Mouse (Mus musculus) heart, embryonic 12.5 days (tissue): ENCODE data around the gene Dcxr. TPM values are rescaled to one million over a fixed set of nuclear protein-coding genes. Genes with fewer than 3 reads are reported as not detected.

ENCODE experiments used
- ATAC-seq: fragments of 200-750 bp; cut with Nextera tagmentation; 2 replicates; pipeline ENCODE4 v1.8.0; 2017; ENCODE audit warnings: moderate TSS enrichment, moderate library complexity; ENCODE audit not compliant: insufficient number of reproducible peaks, low FRiP score
- H3K27ac ChIP-seq: fragments of 300-500 bp; sonication (generic); 2 replicates; pipeline ENCODE4 v1.5.1; 2016; ENCODE audit warnings: mild to moderate bottlenecking, moderate library complexity; ENCODE audit not compliant: poor library complexity, severe bottlenecking
- H3K27me3 ChIP-seq: fragments of 300-500 bp; sonication (generic); replicated peaks from 2 replicates; pipeline ENCODE4 v1.6.1; 2016; ENCODE audit warnings: mild to moderate bottlenecking, moderate library complexity
- H3K36me3 ChIP-seq: fragments of 300-500 bp; sonication (generic); 2 replicates; pipeline ENCODE4 v1.6.1; 2016; ENCODE audit warnings: mild to moderate bottlenecking, moderate library complexity
- H3K4me1 ChIP-seq: fragments of 300-500 bp; sonication (generic); replicated peaks from 2 replicates; pipeline ENCODE4 v1.6.1; 2016; ENCODE audit warnings: mild to moderate bottlenecking
- H3K4me2 ChIP-seq: fragments of 300-500 bp; sonication (generic); 2 replicates; pipeline ENCODE4 v1.6.1; 2016; ENCODE audit warnings: mild to moderate bottlenecking, moderate library complexity
- H3K4me3 ChIP-seq: fragments of 300-500 bp; sonication (generic); 2 replicates; pipeline ENCODE4 v1.5.1; 2016; ENCODE audit warnings: mild to moderate bottlenecking
- H3K9ac ChIP-seq: fragments of 300-500 bp; sonication (generic); 2 replicates; pipeline ENCODE4 v1.6.1; 2016; ENCODE audit warnings: mild to moderate bottlenecking, moderate library complexity
- H3K9me3 ChIP-seq: fragments of 300-500 bp; sonication (generic); replicated peaks from 2 replicates; pipeline ENCODE4 v1.6.1; 2016; ENCODE audit warnings: mild to moderate bottlenecking, moderate library complexity
- WGBS: fragments of 180-500 bp; shearing (Covaris S2); methylation state at CpG from one replicate; pipeline ENCODE4 v1.1.7; 2016; 5-methylcytosine and 5-hydroxymethylcytosine counted together
- polyA plus RNA-seq: library from polyadenylated mRNA; unstranded; fragments of >200 nt; fragmentation: Nextera tagmentation; extraction: Ambion mirVana; gene quantifications from 2 replicates; pipeline ENCODE4 v1.2.1, GENCODE M21; 2016

The Dcxr gene
- polyA plus RNA-seq, 1 experiment from 2014 or later: 5.4 TPM

- Histone ChIP-seq H3K9ac (no peak overlapping the region), H3K4me2 (peak overlapping the region; percentile 96), H3K27me3 (peaks cover 9% of the 10 kb centered on the region), H3K27ac (no peak overlapping the region), H3K36me3 (peaks cover 49% of the 10 kb centered on the region), H3K9me3 (no peaks in the 10 kb centered on the region), H3K4me1 (peaks cover 19% of the 10 kb centered on the region), H3K4me3 (no peak overlapping the region)
- 85% methylated on average over 9 of the region's 9 CpGs for WGBS
- ATAC-seq: no peak
These were observed 11.9 kb downstream of the Dcxr start for GRCm38 (mm10) chr11:120715131-120715530.

DNA sequence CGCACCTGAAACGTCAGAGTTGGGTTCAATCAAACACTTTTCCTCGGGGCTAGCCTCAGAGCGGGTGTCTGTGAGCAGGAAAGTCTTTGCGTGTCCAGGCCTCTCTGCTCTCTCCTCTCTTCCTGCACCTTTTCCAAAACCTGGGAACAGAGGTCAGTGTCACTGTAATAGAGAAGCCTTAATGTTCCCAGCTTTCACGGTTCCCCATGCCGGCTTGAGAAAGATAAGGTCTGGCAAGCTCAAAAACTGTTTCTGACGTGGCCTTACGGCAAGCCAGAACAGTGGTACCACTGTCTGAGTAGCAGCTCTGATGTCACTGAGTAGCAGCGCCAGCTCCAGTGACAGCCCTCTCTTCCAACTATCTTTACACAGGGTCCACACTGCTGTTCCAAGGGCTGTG is 12.5 kb downstream of the Dcxr start:
- peak overlapping the region; percentile 55 for H3K4me3 ChIP-seq
- H3K4me2 ChIP-seq: peak overlapping the region; percentile 96
- peaks cover 49% of the 10 kb centered on the region for H3K36me3 ChIP-seq
- peaks cover 19% of the 10 kb centered on the region for H3K4me1 ChIP-seq
- no peaks in the 10 kb centered on the region for H3K9me3 ChIP-seq
- H3K9ac ChIP-seq: peak overlapping the region; percentile 71
- no peak for ATAC-seq
- 47% methylated on average over 10 of the region's 10 CpGs for WGBS
- no peak overlapping the region for H3K27ac ChIP-seq
- peaks cover 4% of the 10 kb centered on the region; the same call in 1 of the 2 replicates for H3K27me3 ChIP-seq

GRCm38 (mm10) chr11:120713580-120714518 is 13.2 kb downstream of the Dcxr start, which contains the start of the genes Cenpx and Lrrc45:
TSS of gene Cenpx (minus strand) at chr11:120713738.
TSS of gene Lrrc45 (plus strand) at chr11:120713925.
- ATAC-seq: peak; percentile 93
- Histone ChIP-seq H3K27me3 (no peaks in the 10 kb centered on the region), H3K27ac (peak within 1 kb of the TSS; percentile 45), H3K4me3 (peak within 1 kb of the TSS; percentile 55), H3K36me3 (peaks cover 49% of the 10 kb centered on the region), H3K9ac (peak within 1 kb of the TSS; percentile 71), H3K9me3 (no peaks in the 10 kb centered on the region), H3K4me1 (peaks cover 19% of the 10 kb centered on the region), H3K4me2 (peak within 1 kb of the TSS; percentile 96)
- WGBS: 2% methylated on average over 53 of the region's 53 CpGs

- ATAC-seq: peak; percentile 34
- Histone ChIP-seq H3K9me3 (no peaks in the 10 kb centered on the region), H3K4me2 (peak overlapping the region; percentile 96), H3K4me1 (peaks cover 21% of the 10 kb centered on the region), H3K27ac (peak overlapping the region; percentile 45), H3K4me3 (peak overlapping the region; percentile 55), H3K27me3 (no peaks in the 10 kb centered on the region), H3K9ac (peak overlapping the region; percentile 65), H3K36me3 (peaks cover 45% of the 10 kb centered on the region)
- under 1% methylated on average over 38 of the region's 38 CpGs for WGBS
These were observed 14.1 kb downstream of the Dcxr start for GRCm38 (mm10) chr11:120712771-120713568.

GRCm38 (mm10) chr11:120711980-120712604 is 15.0 kb downstream of the Dcxr start:
- H3K4me1 ChIP-seq: peaks cover 30% of the 10 kb centered on the region
- H3K4me2 ChIP-seq: peak overlapping the region; percentile 96
- no peaks in the 10 kb centered on the region for H3K27me3 ChIP-seq
- peaks cover 36% of the 10 kb centered on the region for H3K36me3 ChIP-seq
- ATAC-seq: no peak
- WGBS: 62% methylated on average over 8 of the region's 8 CpGs
- no peak overlapping the region for H3K4me3 ChIP-seq
- H3K27ac ChIP-seq: no peak overlapping the region
- no peaks in the 10 kb centered on the region for H3K9me3 ChIP-seq
- 0 out of 2 replicates have a peak overlapping the region, but pooled peaks have one; percentile 65 for H3K9ac ChIP-seq

DNA sequence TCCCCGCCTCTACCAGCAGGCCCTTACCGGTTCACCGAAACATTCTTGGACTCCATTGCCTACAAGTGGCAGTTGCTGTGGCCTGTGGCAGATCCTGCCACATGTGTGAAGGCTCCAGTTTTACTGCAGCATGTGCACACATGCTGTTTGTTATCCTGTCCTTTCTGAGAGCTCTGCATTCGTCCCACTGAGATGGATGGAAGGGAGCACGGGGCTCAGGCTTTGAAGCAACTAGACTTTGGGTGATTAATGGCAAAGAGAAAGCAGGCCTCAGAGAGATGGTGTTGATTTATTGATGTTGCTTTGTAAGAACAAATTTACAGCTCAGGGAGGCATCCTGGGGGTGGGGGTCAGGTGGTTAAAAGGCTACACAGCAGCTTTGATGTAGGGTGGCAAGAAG is 16.4 kb downstream of the Dcxr start:
- ATAC-seq: no peak

GRCm38 (mm10) chr11:120709551-120709950 is 17.5 kb downstream of the Dcxr start:
- 78% methylated on average over 2 of the region's 2 CpGs for WGBS
- H3K27me3 ChIP-seq: no peaks in the 10 kb centered on the region
- H3K9me3 ChIP-seq: no peaks in the 10 kb centered on the region
- peaks cover 49% of the 10 kb centered on the region for H3K4me1 ChIP-seq
- no peak for ATAC-seq
- no peak overlapping the region for H3K27ac ChIP-seq
- no peak overlapping the region for H3K4me2 ChIP-seq
- H3K9ac ChIP-seq: no peak overlapping the region
- no peak overlapping the region for H3K4me3 ChIP-seq
- peaks cover 27% of the 10 kb centered on the region for H3K36me3 ChIP-seq

More for the DNA sequence above, 16.4 kb downstream of the Dcxr start:
- Histone ChIP-seq H3K27me3 (no peaks in the 10 kb centered on the region), H3K36me3 (peaks cover 28% of the 10 kb centered on the region), H3K9me3 (no peaks in the 10 kb centered on the region), H3K4me2 (no peak overlapping the region), H3K9ac (no peak overlapping the region), H3K4me3 (no peak overlapping the region), H3K4me1 (peaks cover 44% of the 10 kb centered on the region), H3K27ac (no peak overlapping the region)
- 77% methylated on average over 5 of the region's 5 CpGs for WGBS

DNA sequence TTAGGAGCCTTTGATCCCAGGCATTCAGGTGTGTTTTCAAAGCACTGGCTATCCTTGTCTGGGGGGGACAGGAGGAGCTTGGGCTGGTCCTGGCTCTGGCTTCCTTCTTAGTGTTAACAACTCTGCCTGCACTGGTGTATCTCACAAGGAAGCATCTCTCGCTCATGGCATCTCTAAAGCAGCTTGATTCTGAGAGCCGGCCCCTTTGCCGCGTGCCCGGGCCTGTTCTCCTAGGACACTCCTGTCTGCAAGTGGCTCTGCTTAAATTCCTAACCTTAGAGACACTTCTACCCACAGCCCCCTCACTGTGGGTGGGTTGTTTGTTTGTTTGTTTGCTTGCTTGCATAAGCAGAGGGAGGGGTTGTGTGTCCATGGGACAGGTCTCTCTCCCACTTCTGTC is 19.1 kb downstream of the Dcxr start:
- Histone ChIP-seq H3K27me3 (no peaks in the 10 kb centered on the region), H3K4me2 (0 out of 2 replicates have a peak overlapping the region, but pooled peaks have one; percentile 32), H3K36me3 (peaks cover 27% of the 10 kb centered on the region), H3K4me1 (peaks cover 58% of the 10 kb centered on the region), H3K9me3 (no peaks in the 10 kb centered on the region), H3K4me3 (no peak overlapping the region), H3K9ac (no peak overlapping the region), H3K27ac (0 out of 2 replicates have a peak overlapping the region, but pooled peaks have one; percentile 58)
- no peak for ATAC-seq
- 32% methylated on average over 5 of the region's 5 CpGs for WGBS

GRCm38 (mm10) chr11:120707225-120707624 is 19.9 kb downstream of the Dcxr start:
- H3K4me3 ChIP-seq: no peak overlapping the region
- no peak for ATAC-seq
- peak overlapping the region; percentile 62 for H3K9ac ChIP-seq

DNA sequence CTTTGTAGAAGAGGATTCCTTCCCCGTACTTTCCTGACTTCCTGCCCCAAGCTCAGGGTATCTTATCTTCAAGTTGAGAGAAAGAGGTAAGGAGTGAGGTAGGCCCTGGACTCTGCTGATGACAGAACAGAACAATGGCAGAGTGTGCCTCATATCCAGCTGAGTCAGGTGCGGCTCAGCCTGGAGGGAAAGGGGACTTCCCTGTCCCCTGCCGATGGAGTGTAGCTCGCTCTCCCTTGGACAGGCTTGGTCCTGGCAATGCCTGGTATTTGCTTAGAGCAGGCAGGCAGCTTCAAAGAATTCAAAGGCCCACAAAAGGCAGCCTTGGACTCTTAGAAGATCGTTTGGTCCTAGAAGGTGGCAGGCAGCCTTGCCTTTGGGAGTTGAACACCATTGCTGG is 21.0 kb downstream of the Dcxr start:
- Histone ChIP-seq H3K4me3 (no peak overlapping the region), H3K9me3 (no peaks in the 10 kb centered on the region), H3K27ac (peak overlapping the region; percentile 83; the same call in 1 of the 2 replicates), H3K4me2 (peak overlapping the region; percentile 37; the same call in 1 of the 2 replicates), H3K9ac (no peak overlapping the region), H3K4me1 (peaks cover 52% of the 10 kb centered on the region), H3K27me3 (no peaks in the 10 kb centered on the region), H3K36me3 (peaks cover 40% of the 10 kb centered on the region)
- ATAC-seq: no peak
- 49% methylated on average over 5 of the region's 5 CpGs for WGBS

More at GRCm38 (mm10) chr11:120707225-120707624, 19.9 kb downstream of the Dcxr start:
- Histone ChIP-seq H3K4me1 (peaks cover 52% of the 10 kb centered on the region), H3K27me3 (no peaks in the 10 kb centered on the region), H3K9me3 (no peaks in the 10 kb centered on the region), H3K27ac (peak overlapping the region; percentile 58), H3K4me2 (peak overlapping the region; percentile 32), H3K36me3 (peaks cover 31% of the 10 kb centered on the region)
- 20% methylated on average over 12 of the region's 12 CpGs for WGBS
